Mouse (Mus musculus) liver, embryonic 16.5 days (tissue): ENCODE results near the gene Gm16867. TPM values are rescaled to one million over a fixed set of nuclear protein-coding genes. Genes with fewer than 3 reads are reported as not detected.
"Not testable (repeated sequence)": the region's sequence is repeated elsewhere in the genome, so short reads cannot be mapped to it uniquely, and the experiment has no call there.

Experiments used
- ATAC-seq: fragments of 200-750 bp; cut with Nextera tagmentation; 2 replicates; pipeline ENCODE4 v1.8.0; 2017; ENCODE audit warnings: low read depth, mild to moderate bottlenecking, moderate number of reproducible peaks, moderate library complexity
- H3K27ac ChIP-seq: fragments of 300-500 bp; sonication (generic); 2 replicates; pipeline ENCODE4 v1.5.1; 2014; ENCODE audit warnings: mild to moderate bottlenecking, low read length
- H3K27me3 ChIP-seq: fragments of 300-500 bp; sonication (generic); 2 replicates; pipeline ENCODE4 v1.6.1; 2014; ENCODE audit warnings: low read depth, low read length, mixed read lengths; ENCODE audit not compliant: control insufficient read depth, insufficient read depth
- H3K36me3 ChIP-seq: fragments of 300-500 bp; sonication (generic); 2 replicates; pipeline ENCODE4 v1.6.1; 2014; ENCODE audit warnings: mild to moderate bottlenecking; ENCODE audit not compliant: control insufficient read depth, insufficient read depth
- H3K4me1 ChIP-seq: fragments of 300-500 bp; sonication (generic); 2 replicates; pipeline ENCODE4 v1.6.1; 2014; ENCODE audit warnings: low read depth, low read length, mixed read lengths; ENCODE audit not compliant: control insufficient read depth
- H3K4me2 ChIP-seq: fragments of 300-500 bp; sonication (generic); 2 replicates; pipeline ENCODE4 v1.6.1; 2014; ENCODE audit warnings: low read depth, low read length, mixed read lengths
- H3K4me3 ChIP-seq: fragments of 300-500 bp; sonication (generic); 2 replicates; pipeline ENCODE4 v1.5.1; 2014; ENCODE audit warnings: low read depth, mild to moderate bottlenecking, low read length
- H3K9ac ChIP-seq: fragments of 300-500 bp; sonication (generic); 2 replicates; pipeline ENCODE4 v1.6.1; 2014; ENCODE audit warnings: low read depth, low read length
- H3K9me3 ChIP-seq: fragments of 300-500 bp; sonication (generic); replicated peaks from 2 replicates; pipeline ENCODE4 v1.6.1; 2016; ENCODE audit warnings: low read length; ENCODE audit not compliant: control insufficient read depth
- WGBS: fragments of 180-500 bp; shearing (Covaris S2); extraction: QIAGEN DNeasy Blood & Tissue Kit; methylation state at CpG from one replicate; pipeline ENCODE4 v1.1.7; 2014; ENCODE audit not compliant: insufficient replicate concordance; 5-methylcytosine and 5-hydroxymethylcytosine counted together
- polyA plus RNA-seq: library from polyadenylated mRNA; unstranded; fragments of >200 nt; fragmentation: Nextera tagmentation; extraction: Ambion mirVana; gene quantifications from 2 replicates; pipeline ENCODE4 v1.2.1, GENCODE M21; 2015

The Gm16867 gene
- polyA plus RNA-seq, 1 experiment from 2014 or later = 0.59 TPM

- H3K27ac ChIP-seq, H3K9me3 ChIP-seq, H3K36me3 ChIP-seq, ATAC-seq, H3K27me3 ChIP-seq, H3K9ac ChIP-seq, H3K4me2 ChIP-seq, H3K4me1 ChIP-seq, H3K4me3 ChIP-seq: not testable (repeated sequence)
- WGBS = no CpG with 5 or more reads among the region's 7 CpGs
Measured at GRCm38 (mm10) chr14:69440955-69441354, 62.2 kb downstream of the Gm16867 start.

- not testable (repeated sequence) for H3K27ac ChIP-seq, H3K9ac ChIP-seq, H3K27me3 ChIP-seq, ATAC-seq, H3K9me3 ChIP-seq, H3K4me3 ChIP-seq, H3K4me2 ChIP-seq, H3K4me1 ChIP-seq, H3K36me3 ChIP-seq
- WGBS = no CpG with 5 or more reads among the region's 7 CpGs
Measured at GRCm38 (mm10) chr14:69438678-69439214, 64.4 kb downstream of the Gm16867 start.

DNA sequence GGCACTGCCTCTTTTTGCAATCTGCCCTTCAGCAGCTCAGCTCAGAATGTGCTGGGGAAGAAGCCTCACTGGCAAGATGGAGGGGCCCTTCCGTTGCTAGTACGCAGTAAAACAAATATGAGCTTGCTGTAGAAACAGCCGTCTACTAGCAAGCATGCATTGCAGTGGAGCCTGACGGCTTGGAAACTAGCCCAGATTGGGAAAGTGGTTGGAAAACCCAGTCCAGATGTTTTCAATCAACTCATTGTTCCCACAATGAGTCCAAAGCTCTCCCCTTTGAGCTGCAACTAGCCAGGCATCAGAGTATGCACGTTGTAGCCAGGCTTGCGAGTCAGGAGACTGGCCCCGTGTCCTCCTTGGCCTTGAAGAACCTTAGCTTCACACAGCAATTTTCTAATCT is 82.2 kb downstream of the Gm16867 start:
- H3K4me1 ChIP-seq, H3K27ac ChIP-seq, H3K36me3 ChIP-seq, H3K4me2 ChIP-seq, H3K4me3 ChIP-seq, ATAC-seq, H3K27me3 ChIP-seq, H3K9me3 ChIP-seq, H3K9ac ChIP-seq: not testable (repeated sequence)
- WGBS = no CpG with 5 or more reads among the region's 7 CpGs

DNA sequence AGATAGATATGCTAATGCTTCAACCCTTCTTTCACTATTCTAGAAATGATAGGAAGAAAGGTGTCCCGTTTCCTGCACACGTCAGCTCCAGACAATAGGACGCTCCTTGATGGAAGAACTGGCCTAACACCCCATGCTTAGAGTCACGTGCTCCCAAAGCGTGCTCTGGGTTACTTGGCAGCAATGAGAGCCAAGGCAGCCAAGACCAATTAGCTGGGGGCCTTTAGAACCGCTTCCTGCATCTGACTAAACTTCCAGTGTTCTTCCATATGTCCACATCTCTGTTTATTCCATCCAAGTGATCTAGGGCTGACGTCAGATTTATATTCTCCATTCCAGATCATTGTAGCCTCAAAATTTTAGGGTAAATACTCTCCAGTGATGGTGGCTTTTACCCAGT is 85.6 kb downstream of the Gm16867 start:
- not testable (repeated sequence) for H3K27ac ChIP-seq, H3K36me3 ChIP-seq, H3K4me2 ChIP-seq, H3K9me3 ChIP-seq, H3K27me3 ChIP-seq, H3K9ac ChIP-seq, H3K4me3 ChIP-seq, H3K4me1 ChIP-seq, ATAC-seq
- no CpG with 5 or more reads among the region's 7 CpGs for WGBS

Other genes with a start within 250 kb of the Gm16867 start
- 0.05 TPM in 2 replicates for gene Synb, start 209.1 kb downstream of the Gm16867 start, polyA plus RNA-seq
- not detected in 2 replicates for gene Gm27179, start 9.2 kb upstream of the Gm16867 start, polyA plus RNA-seq
- gene Entpd4b, start 52.1 kb upstream of the Gm16867 start, polyA plus RNA-seq = 3.7 and 4.4 TPM in 2 replicates